Mouse (Mus musculus) hindbrain, embryonic 14.5 days (tissue): ENCODE results near the gene Lap3. TPM values are rescaled to one million over a fixed set of nuclear protein-coding genes. Genes with fewer than 3 reads are reported as not detected.

ENCODE experiments used
- ATAC-seq: fragments of 200-750 bp; cut with Nextera tagmentation; 2 replicates; pipeline ENCODE4 v1.8.0; 2017; ENCODE audit warnings: moderate number of reproducible peaks, mild to moderate bottlenecking, moderate TSS enrichment, moderate library complexity; ENCODE audit not compliant: low FRiP score
- DNase-seq: peaks from one replicate; pipeline ENCODE4 v3.0.0-alpha.2; 2015; ENCODE audit warnings: low spot score
- H3K27ac ChIP-seq: fragments of 300-500 bp; sonication (generic); 2 replicates; pipeline ENCODE4 v1.5.1; 2014; ENCODE audit warnings: mild to moderate bottlenecking, moderate library complexity
- H3K27me3 ChIP-seq: fragments of 300-500 bp; sonication (generic); 2 replicates; pipeline ENCODE4 v1.6.1; 2014; ENCODE audit warnings: mild to moderate bottlenecking, low read length, mixed read lengths; ENCODE audit not compliant: control insufficient read depth, insufficient read depth
- H3K36me3 ChIP-seq: fragments of 300-500 bp; sonication (generic); replicated peaks from 2 replicates; pipeline ENCODE4 v1.6.1; 2014; ENCODE audit not compliant: control insufficient read depth, insufficient read depth
- H3K4me1 ChIP-seq: fragments of 300-500 bp; sonication (generic); replicated peaks from 2 replicates; pipeline ENCODE4 v1.6.1; 2014; ENCODE audit warnings: antibody characterized with exemption, low read length, mixed read lengths; ENCODE audit not compliant: control insufficient read depth, insufficient read depth
- H3K4me2 ChIP-seq: fragments of 300-500 bp; sonication (generic); replicated peaks from 2 replicates; pipeline ENCODE4 v1.6.1; 2014; ENCODE audit warnings: mild to moderate bottlenecking, moderate library complexity
- H3K4me3 ChIP-seq: fragments of 300-500 bp; sonication (generic); replicated peaks from 2 replicates; pipeline ENCODE4 v1.5.1; 2014; ENCODE audit warnings: mild to moderate bottlenecking, low read length
- H3K9ac ChIP-seq: fragments of 300-500 bp; sonication (generic); 2 replicates; pipeline ENCODE4 v1.6.1; 2014
- H3K9me3 ChIP-seq: fragments of 300-500 bp; sonication (generic); 2 replicates; pipeline ENCODE4 v1.6.1; 2016; ENCODE audit warnings: low read length; ENCODE audit not compliant: control insufficient read depth
- WGBS: fragments of 180-500 bp; shearing (Covaris S2); extraction: QIAGEN DNeasy Blood & Tissue Kit; methylation state at CpG from one replicate; pipeline ENCODE4 v1.1.7; 2014; 5-methylcytosine and 5-hydroxymethylcytosine counted together
- polyA plus RNA-seq: library from polyadenylated mRNA; unstranded; fragments of >200 nt; fragmentation: Nextera tagmentation; extraction: Ambion mirVana; gene quantifications from 2 replicates; pipeline ENCODE4 v1.2.1, GENCODE M21; 2014

The Lap3 gene
- polyA plus RNA-seq, 1 experiment from 2014 or later: 35.3 TPM

DNA sequence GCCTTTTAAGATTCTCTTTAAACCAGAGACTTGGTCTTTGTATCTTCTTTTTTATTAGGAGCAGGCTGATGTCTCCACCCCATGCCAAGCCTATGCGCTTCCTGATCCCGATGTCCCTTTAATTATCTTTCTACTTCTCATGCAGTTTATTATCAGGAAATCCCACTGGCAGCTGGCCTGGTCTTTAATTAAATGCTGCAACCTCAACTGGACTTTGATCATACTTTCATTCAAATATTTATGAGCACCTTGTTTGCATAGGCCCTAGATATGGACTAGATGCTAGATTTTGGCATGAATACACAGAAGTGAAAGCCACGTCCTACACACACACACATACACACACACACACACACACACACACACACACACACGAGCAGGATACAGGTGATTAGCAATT, 1.4 kb upstream of the Lap3 start:
- 74% methylated on average over 4 of the region's 4 CpGs for WGBS
- no peak for DNase-seq
- H3K4me1 ChIP-seq: peaks cover 11% of the 10 kb centered on the region; the same call in 1 of the 2 replicates

DNA sequence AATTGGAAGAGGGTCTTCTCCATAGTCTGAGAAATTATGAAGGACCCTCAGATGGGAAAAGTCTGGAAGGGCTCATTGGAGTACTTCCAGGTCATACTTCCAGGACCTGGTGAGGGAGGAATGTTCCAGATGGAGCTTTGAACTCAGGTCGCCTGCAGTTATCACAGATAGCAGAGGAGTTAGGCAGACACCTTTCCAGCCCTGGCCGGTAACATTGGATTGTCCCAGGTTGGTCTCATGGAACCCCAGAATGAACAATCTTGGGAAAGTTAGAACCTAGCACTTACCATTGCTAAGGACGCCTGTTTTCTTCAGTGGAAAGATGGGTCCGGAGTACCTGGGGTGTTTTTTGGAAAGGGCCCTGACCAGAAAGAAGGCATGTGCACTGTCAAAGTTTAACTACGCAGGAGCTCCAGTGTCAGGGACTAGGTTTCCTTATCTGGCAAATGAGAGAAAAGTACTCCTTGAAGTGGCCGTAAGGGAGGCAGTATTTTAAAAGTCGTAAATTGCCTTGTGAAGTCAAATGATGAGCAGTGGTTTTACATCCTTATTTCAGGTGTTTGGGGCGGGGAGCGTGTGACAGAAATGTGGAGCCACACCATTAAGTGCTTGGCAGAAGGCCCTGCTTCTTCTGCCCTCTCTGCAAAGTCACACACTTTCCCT, 1.1 kb downstream of the Lap3 start:
- 68% methylated on average over 9 of the region's 9 CpGs for WGBS
- H3K9me3 ChIP-seq: no peaks in the 10 kb centered on the region
- peak overlapping the region; percentile 80 for H3K4me2 ChIP-seq
- no peak overlapping the region for H3K27ac ChIP-seq
- H3K27me3 ChIP-seq: no peaks in the 10 kb centered on the region
- H3K9ac ChIP-seq: peak overlapping the region; percentile 82
- DNase-seq (no peak), ATAC-seq (no peak)
- peaks cover 7% of the 10 kb centered on the region; the same call in 1 of the 2 replicates for H3K36me3 ChIP-seq
- H3K4me3 ChIP-seq: peak overlapping the region; percentile 68
- H3K4me1 ChIP-seq: peaks cover 11% of the 10 kb centered on the region; the same call in 1 of the 2 replicates

More for the DNA sequence above, 1.4 kb upstream of the Lap3 start:
- Histone ChIP-seq H3K9ac (no peak overlapping the region), H3K4me2 (no peak overlapping the region), H3K27me3 (no peaks in the 10 kb centered on the region), H3K36me3 (no peaks in the 10 kb centered on the region; the same call in 1 of the 2 replicates), H3K27ac (no peak overlapping the region), H3K9me3 (no peaks in the 10 kb centered on the region), H3K4me3 (no peak overlapping the region)
- no peak for ATAC-seq

DNA sequence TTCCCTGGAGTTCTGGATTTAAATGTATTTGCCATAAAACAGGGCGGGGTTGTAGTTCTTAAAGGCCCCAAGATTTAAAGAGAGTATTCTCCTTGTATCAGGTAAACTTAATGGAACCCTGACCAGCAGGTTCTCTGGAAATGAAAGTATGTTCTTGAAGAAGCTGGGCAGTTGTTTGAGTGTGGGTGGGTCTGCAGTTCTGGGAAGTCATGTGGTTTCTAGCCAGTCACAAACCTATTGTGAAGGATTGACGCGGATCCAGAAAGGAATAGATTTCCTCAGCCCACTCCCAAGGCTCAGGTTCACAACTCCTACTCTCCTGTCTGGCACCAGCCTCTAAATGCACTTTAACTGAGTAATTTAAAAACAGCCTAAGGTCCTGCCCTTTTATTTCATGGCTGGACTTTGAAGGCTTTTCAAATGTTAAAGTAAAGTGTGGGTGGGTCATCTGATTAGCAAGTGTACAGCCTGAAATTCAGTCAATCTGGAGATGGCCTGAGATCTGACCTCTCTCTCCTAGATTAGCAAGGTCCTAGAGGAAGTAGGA, 2.3 kb downstream of the Lap3 start:
- no peak for DNase-seq
- no peak overlapping the region for H3K9ac ChIP-seq
- H3K27ac ChIP-seq: no peak overlapping the region
- H3K4me2 ChIP-seq: no peak overlapping the region
- no peaks in the 10 kb centered on the region for H3K9me3 ChIP-seq
- 92% methylated on average over 3 of the region's 3 CpGs for WGBS
- H3K36me3 ChIP-seq: peaks cover 11% of the 10 kb centered on the region
- no peak overlapping the region for H3K4me3 ChIP-seq
- ATAC-seq: no peak
- peaks cover 11% of the 10 kb centered on the region; the same call in 1 of the 2 replicates for H3K4me1 ChIP-seq
- H3K27me3 ChIP-seq: no peaks in the 10 kb centered on the region

DNA sequence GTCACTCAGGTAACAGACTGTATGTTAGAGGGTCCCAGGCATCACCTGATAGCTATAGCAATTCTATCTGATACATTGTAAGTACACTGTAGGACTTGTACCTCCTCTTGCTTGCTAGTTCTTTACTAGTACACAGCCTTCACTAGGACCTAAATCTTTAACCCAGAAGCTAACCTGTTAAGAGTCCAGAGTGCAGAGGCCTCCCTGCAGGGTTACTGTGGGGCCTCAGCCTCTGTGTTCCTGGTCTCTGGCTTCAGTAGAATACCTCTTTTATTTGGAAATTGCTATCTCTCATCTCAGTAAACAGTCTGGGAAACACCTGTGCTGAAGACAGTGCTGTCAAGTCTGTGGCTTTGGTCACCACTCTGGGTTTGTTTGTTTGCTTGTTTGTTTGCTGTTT, 2.9 kb downstream of the Lap3 start:
- ATAC-seq (no peak), DNase-seq (no peak)
- Histone ChIP-seq H3K27ac (no peak overlapping the region), H3K9ac (no peak overlapping the region), H3K36me3 (peaks cover 14% of the 10 kb centered on the region), H3K9me3 (no peaks in the 10 kb centered on the region), H3K4me2 (no peak overlapping the region), H3K27me3 (no peaks in the 10 kb centered on the region), H3K4me3 (no peak overlapping the region), H3K4me1 (peaks cover 11% of the 10 kb centered on the region; the same call in 1 of the 2 replicates)

DNA sequence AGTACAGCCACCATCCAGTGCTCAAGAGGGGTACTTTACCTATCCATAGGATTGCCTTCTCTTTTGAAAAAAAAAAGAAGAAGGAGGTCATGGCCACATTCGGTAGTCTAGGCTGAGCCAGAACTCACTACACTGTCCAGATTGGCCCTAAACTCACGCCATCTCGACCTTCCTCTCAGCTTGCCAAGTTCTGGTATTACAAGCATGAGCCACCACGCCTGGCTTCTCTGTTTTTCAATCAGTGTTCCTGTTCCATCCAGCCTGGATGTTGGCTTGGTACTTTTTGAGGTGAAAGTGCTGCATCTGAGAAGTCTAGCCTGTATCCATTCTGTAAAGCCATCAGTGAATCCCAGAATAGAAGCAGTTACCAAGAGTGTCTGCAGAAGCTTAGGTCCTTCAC, 3.3 kb downstream of the Lap3 start:
- no peak for ATAC-seq
- WGBS: 90% methylated on average over 4 of the region's 4 CpGs

GRCm38 (mm10) chr5:45496930-45497550, 3.9 kb downstream of the Lap3 start:
- H3K27me3 ChIP-seq: no peaks in the 10 kb centered on the region
- no peaks in the 10 kb centered on the region for H3K9me3 ChIP-seq
- no peak overlapping the region for H3K9ac ChIP-seq
- H3K36me3 ChIP-seq: peaks cover 14% of the 10 kb centered on the region
- 90% methylated on average over 12 of the region's 12 CpGs for WGBS
- ATAC-seq (no peak), DNase-seq (no peak)
- no peak overlapping the region for H3K4me2 ChIP-seq
- no peak overlapping the region for H3K27ac ChIP-seq
- no peak overlapping the region for H3K4me3 ChIP-seq
- H3K4me1 ChIP-seq: peaks cover 11% of the 10 kb centered on the region; the same call in 1 of the 2 replicates

More for the DNA sequence above, 3.3 kb downstream of the Lap3 start:
- Histone ChIP-seq H3K27ac (no peak overlapping the region), H3K9me3 (no peaks in the 10 kb centered on the region), H3K4me3 (no peak overlapping the region), H3K27me3 (no peaks in the 10 kb centered on the region), H3K4me1 (peaks cover 11% of the 10 kb centered on the region; the same call in 1 of the 2 replicates), H3K9ac (no peak overlapping the region), H3K36me3 (peaks cover 14% of the 10 kb centered on the region), H3K4me2 (no peak overlapping the region)
- DNase-seq: no peak

GRCm38 (mm10) chr5:45497564-45497963, 4.4 kb downstream of the Lap3 start:
- H3K36me3 ChIP-seq: peaks cover 14% of the 10 kb centered on the region
- no peak overlapping the region for H3K27ac ChIP-seq
- H3K4me1 ChIP-seq: peaks cover 11% of the 10 kb centered on the region; the same call in 1 of the 2 replicates
- no peaks in the 10 kb centered on the region for H3K27me3 ChIP-seq
- no peak for ATAC-seq
- H3K9ac ChIP-seq: no peak overlapping the region
- no peak overlapping the region for H3K4me2 ChIP-seq
- H3K9me3 ChIP-seq: no peaks in the 10 kb centered on the region
- no peak for DNase-seq
- WGBS: 97% methylated on average over 5 of the region's 5 CpGs
- no peak overlapping the region for H3K4me3 ChIP-seq

DNA sequence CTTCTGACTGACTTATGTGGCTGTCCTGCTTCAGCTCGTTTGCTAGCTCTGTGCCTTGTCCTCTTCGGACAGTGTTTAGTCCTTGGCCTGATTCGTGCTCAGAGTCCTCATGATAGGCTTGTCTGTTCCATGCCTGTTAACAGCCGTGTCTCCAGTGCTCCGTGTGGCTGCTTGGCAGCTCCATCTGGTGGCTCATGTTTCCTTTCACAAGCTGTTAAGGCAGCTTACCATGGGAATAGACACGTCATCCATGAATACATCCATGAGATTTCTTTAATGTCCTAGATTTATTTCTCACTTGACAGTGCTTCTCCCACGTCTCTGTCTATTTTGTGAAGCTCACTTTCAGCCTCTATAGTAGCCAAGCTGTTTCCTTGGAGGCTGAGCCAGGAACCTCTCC, 16.9 kb downstream of the Lap3 start:
- Histone ChIP-seq H3K4me1 (no peaks in the 10 kb centered on the region), H3K4me3 (no peak overlapping the region), H3K9ac (no peak overlapping the region), H3K27me3 (no peaks in the 10 kb centered on the region), H3K9me3 (no peaks in the 10 kb centered on the region), H3K27ac (no peak overlapping the region), H3K36me3 (peaks cover 59% of the 10 kb centered on the region), H3K4me2 (no peak overlapping the region)
- DNase-seq (no peak), ATAC-seq (no peak)
- WGBS: 85% methylated on average over 7 of the region's 7 CpGs

GRCm38 (mm10) chr5:45512908-45513307, 19.7 kb downstream of the Lap3 start:
- Histone ChIP-seq H3K4me3 (no peak overlapping the region), H3K9ac (no peak overlapping the region), H3K27me3 (no peaks in the 10 kb centered on the region), H3K36me3 (peaks cover 33% of the 10 kb centered on the region), H3K4me1 (no peaks in the 10 kb centered on the region), H3K27ac (no peak overlapping the region), H3K4me2 (no peak overlapping the region), H3K9me3 (no peaks in the 10 kb centered on the region)
- 90% methylated on average over 6 of the region's 6 CpGs for WGBS
- ATAC-seq: no peak
- DNase-seq: no peak
